Mouse (Mus musculus) neutrophil, adult 65 days (primary cell): ENCODE data around the gene Tm2d1. TPM values are rescaled to one million over a fixed set of nuclear protein-coding genes. Genes with fewer than 3 reads are reported as not detected.

ENCODE experiments used
- total RNA-seq: library from RNA; stranded (reverse); gene quantifications from 2 replicates; pipeline ENCODE4 v1.2.4, GENCODE M21; 2023

The Tm2d1 gene
- 6.4 and 8.2 TPM in 2 replicates for total RNA-seq

GRCm38 (mm10) chr4:98382716-98383424, at the start of gene Tm2d1:
TSS of gene Tm2d1 (minus strand) at chr4:98383306.

GRCm38 (mm10) chr4:98395690-98396437, 12.8 kb upstream of the Tm2d1 start, which contains the start of gene Patj:
TSS of gene Patj (plus strand) at chr4:98395785.

Other genes with a start within 250 kb of the Tm2d1 start
- gene Patj, start 12.5 kb upstream of the Tm2d1 start, total RNA-seq = 0.86 and 1.1 TPM in 2 replicates